Mouse (Mus musculus) MEL (cell line): Measurements from ENCODE around the gene Cnn2.
A peak's percentile ranks its signal among the peaks of the same experiment; 100 is the strongest.

Experiments
- EP300 ChIP-seq, 2 experiments: IDR thresholded peaks; 2 replicates each; pipeline ENCODE4 v1.6.1; 2011; ENCODE audit warnings: improper control_type of control experiment in 2 of 2, low read length in 2 of 2, low read depth in 1 of 2, mild to moderate bottlenecking in 1 of 2
- GABPA ChIP-seq: IDR thresholded peaks from 2 replicates; pipeline ENCODE4 v1.6.1; 2012; ENCODE audit warnings: low read depth, mild to moderate bottlenecking, inconsistent platforms, low read length, improper control_type of control experiment, moderate library complexity
- KAT2A ChIP-seq: conservative IDR thresholded peaks from 2 replicates; pipeline ENCODE4 v1.6.1; 2012; ENCODE audit warnings: low read depth, low read length, improper control_type of control experiment, inconsistent platforms
- MAZ ChIP-seq: IDR thresholded peaks from 2 replicates; pipeline ENCODE4 v1.6.1; 2012; ENCODE audit warnings: low read depth, mild to moderate bottlenecking, inconsistent platforms, low read length, improper control_type of control experiment
- NELFE ChIP-seq: IDR thresholded peaks from 2 replicates; pipeline ENCODE4 v1.6.1; 2011; ENCODE audit warnings: low read depth, low read length, improper control_type of control experiment
- NRF1 ChIP-seq: IDR thresholded peaks from 2 replicates; pipeline ENCODE4 v1.6.1; 2014; ENCODE audit warnings: low read depth, mild to moderate bottlenecking, inconsistent platforms, low read length, improper control_type of control experiment, moderate library complexity; ENCODE audit not compliant: poor library complexity, insufficient read depth, severe bottlenecking
- POLR2A ChIP-seq, 2 experiments: IDR thresholded peaks; 2 replicates each; pipeline ENCODE4 v1.6.1; 2011 to 2012; ENCODE audit warnings: low read length in 2 of 2, mild to moderate bottlenecking in 2 of 2, control low read depth in 1 of 2, improper control_type of control experiment in 1 of 2, low read depth in 1 of 2, moderate library complexity in 1 of 2; ENCODE audit not compliant: control insufficient read depth in 1 of 2, insufficient read depth in 1 of 2, poor library complexity in 1 of 2
- TBP ChIP-seq: IDR thresholded peaks from 2 replicates; pipeline ENCODE4 v1.8.0; 2011; ENCODE audit warnings: low read depth, low read length, improper control_type of control experiment
- TCF12 ChIP-seq: IDR thresholded peaks from 2 replicates; pipeline ENCODE4 v1.6.1; 2014; ENCODE audit warnings: low read depth, mild to moderate bottlenecking, inconsistent platforms, low read length, improper control_type of control experiment, moderate library complexity

GRCm38 (mm10) chr10:79972831-79973230 is 15.6 kb upstream of the Cnn2 start:
- TF ChIP-seq TBP (no peak), TCF12 (no peak), MAZ (no peak), EP300 (IDR thresholded peaks at IDR 0.05; ENCODE audit: low read depth in 1 of 2, low read length in 2 of 2) (no peak), GABPA (no peak), KAT2A (no peak), POLR2A (IDR thresholded peaks at IDR 0.05; ENCODE audit: control insufficient read depth in 1 of 2, insufficient read depth in 1 of 2, low read depth in 1 of 2, low read length in 2 of 2, poor library complexity in 1 of 2) (0 out of 4 replicates have a peak, but pooled peaks of 1 of the 2 experiments have one; percentile 21), NRF1 (no peak), NELFE (no peak)
